Mouse (Mus musculus) thymus, adult 2 months (tissue): ENCODE data around the gene Mmd2. TPM values are rescaled to one million over a fixed set of nuclear protein-coding genes. Genes with fewer than 3 reads are reported as not detected.

Source experiments
- DNase-seq: peaks from one replicate; pipeline ENCODE4 v3.0.0; 2021
- H3K27ac ChIP-seq: fragments of 200-500 bp; 2 replicates; pipeline ENCODE4 v1.5.1; 2012; ENCODE audit warnings: low read length, control low read depth; ENCODE audit not compliant: control insufficient read depth, insufficient read depth
- H3K27me3 ChIP-seq: fragments of 200-500 bp; 2 replicates; pipeline ENCODE4 v1.6.1; 2012; ENCODE audit warnings: mild to moderate bottlenecking, low read length, moderate library complexity, mixed read lengths; ENCODE audit not compliant: control insufficient read depth, insufficient read depth
- H3K36me3 ChIP-seq: fragments of 200-500 bp; 2 replicates; pipeline ENCODE4 v1.6.1; 2012; ENCODE audit warnings: mild to moderate bottlenecking, low read length, moderate library complexity; ENCODE audit not compliant: control insufficient read depth, insufficient read depth
- H3K4me1 ChIP-seq: fragments of 200-500 bp; replicated peaks from 2 replicates; pipeline ENCODE4 v1.6.1; 2012; ENCODE audit warnings: low read length; ENCODE audit not compliant: control insufficient read depth, insufficient read depth
- H3K4me3 ChIP-seq: fragments of 200-500 bp; 2 replicates; pipeline ENCODE4 v1.5.1; 2012; ENCODE audit warnings: mild to moderate bottlenecking, low read length, control low read depth, moderate library complexity; ENCODE audit not compliant: control insufficient read depth, insufficient read depth
- CTCF ChIP-seq: fragments of 200-500 bp; IDR thresholded peaks from 2 replicates; pipeline ENCODE4 v1.5.1; 2012; ENCODE audit warnings: mild to moderate bottlenecking, control low read depth, low read length, moderate library complexity, borderline replicate concordance; ENCODE audit not compliant: control insufficient read depth, poor library complexity, insufficient read depth; ENCODE audit errors: extremely low read depth
- POLR2A ChIP-seq: fragments of 200-500 bp; IDR thresholded peaks from 2 replicates; pipeline ENCODE4 v1.6.1; 2012; ENCODE audit warnings: mild to moderate bottlenecking, low read length, control low read depth, moderate library complexity; ENCODE audit not compliant: control insufficient read depth, poor library complexity, insufficient read depth; ENCODE audit errors: extremely low read depth
- WGBS: fragments of 180-500 bp; shearing (Covaris S2); methylation state at CpG from one replicate; pipeline ENCODE4 v1.1.7; 2018; 5-methylcytosine and 5-hydroxymethylcytosine counted together
- polyA plus RNA-seq: library from polyadenylated mRNA; depleted of rRNA; stranded (reverse); fragments of >200 nt; gene quantifications from 2 replicates; pipeline ENCODE4 v1.2.3, GENCODE M21; 2012

Mmd2 gene
- polyA plus RNA-seq, 1 experiment = 0.20 TPM

DNA sequence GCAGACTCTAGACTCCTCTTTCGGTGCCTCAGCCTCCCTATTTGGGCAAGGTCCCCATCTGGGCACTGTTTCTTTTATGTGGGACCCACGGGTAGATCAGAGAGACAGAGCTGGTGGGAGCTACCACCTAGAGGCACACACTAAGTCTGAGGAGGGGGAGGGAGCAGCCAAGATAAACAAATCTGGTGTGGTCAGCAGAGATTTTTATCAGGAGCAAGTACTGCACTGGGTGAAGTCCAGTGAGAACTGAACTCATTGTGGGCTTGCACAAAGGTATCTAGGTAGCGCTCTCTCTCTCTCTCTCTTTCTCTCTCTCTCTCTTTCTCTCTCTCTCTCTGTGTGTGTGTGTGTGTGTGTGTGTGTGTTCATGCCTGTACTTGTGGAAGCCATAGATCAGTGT lies 5.9 kb upstream of the Mmd2 start:
- H3K27ac ChIP-seq = no peak overlapping the region
- no peak for TF ChIP-seq CTCF
- no peak for TF ChIP-seq POLR2A
- H3K4me1 ChIP-seq = no peaks in the 10 kb centered on the region
- no peak for DNase-seq
- 66% methylated on average over 3 of the region's 3 CpGs for WGBS
- H3K4me3 ChIP-seq = no peak overlapping the region
- no peaks in the 10 kb centered on the region for H3K36me3 ChIP-seq
- no peaks in the 10 kb centered on the region; the same call in 1 of the 2 replicates for H3K27me3 ChIP-seq

DNA sequence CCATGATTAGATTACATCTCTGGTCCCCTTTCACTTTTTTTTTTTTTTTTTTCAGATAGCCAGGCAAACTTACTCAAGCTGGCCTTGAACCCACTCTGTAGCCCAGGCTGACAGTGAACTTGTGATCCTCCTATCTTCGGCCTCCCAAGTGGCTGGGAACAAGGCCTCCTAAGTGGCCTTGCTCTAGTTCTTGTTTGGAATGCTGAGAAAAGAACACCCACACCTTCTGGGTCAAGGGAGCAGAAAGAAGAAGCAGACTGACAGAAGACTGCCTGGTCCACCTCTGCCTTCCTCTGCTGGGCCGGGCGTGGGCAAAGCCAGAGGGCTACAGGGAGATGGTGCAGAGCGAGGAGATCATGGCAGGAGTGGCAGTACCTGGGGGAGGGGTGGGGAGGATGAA lies 1.8 kb upstream of the Mmd2 start:
- no peak for DNase-seq
- no peaks in the 10 kb centered on the region for H3K36me3 ChIP-seq
- no peak overlapping the region for H3K4me3 ChIP-seq
- H3K4me1 ChIP-seq = no peaks in the 10 kb centered on the region
- TF ChIP-seq CTCF = no peak
- no peak for TF ChIP-seq POLR2A
- 91% methylated on average over 4 of the region's 4 CpGs for WGBS
- H3K27ac ChIP-seq = no peak overlapping the region
- peaks cover 7% of the 10 kb centered on the region for H3K27me3 ChIP-seq

DNA sequence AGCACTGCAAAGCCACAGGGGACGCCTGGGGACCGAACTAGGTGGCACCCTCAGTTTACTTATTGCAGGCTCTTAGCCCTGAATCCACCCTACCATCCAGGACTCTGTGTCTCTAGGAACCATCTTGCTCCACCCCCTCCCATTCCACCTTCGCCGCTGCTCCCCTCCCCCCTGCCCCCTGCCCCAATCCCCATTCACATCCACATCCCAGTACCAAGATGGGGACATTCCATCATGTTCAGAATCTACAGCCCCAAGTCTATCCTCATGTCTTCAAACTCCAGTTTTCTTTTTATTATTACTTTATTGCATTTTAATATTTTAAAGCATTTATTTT lies 357 bp upstream of the Mmd2 start:
- Histone ChIP-seq H3K4me1 (no peaks in the 10 kb centered on the region), H3K4me3 (no peak overlapping the region), H3K27ac (no peak overlapping the region), H3K36me3 (no peaks in the 10 kb centered on the region), H3K27me3 (peaks cover 7% of the 10 kb centered on the region)
- no peak for DNase-seq
- 25% methylated on average over 4 of the region's 4 CpGs for WGBS
- TF ChIP-seq CTCF (no peak), POLR2A (no peak)

DNA sequence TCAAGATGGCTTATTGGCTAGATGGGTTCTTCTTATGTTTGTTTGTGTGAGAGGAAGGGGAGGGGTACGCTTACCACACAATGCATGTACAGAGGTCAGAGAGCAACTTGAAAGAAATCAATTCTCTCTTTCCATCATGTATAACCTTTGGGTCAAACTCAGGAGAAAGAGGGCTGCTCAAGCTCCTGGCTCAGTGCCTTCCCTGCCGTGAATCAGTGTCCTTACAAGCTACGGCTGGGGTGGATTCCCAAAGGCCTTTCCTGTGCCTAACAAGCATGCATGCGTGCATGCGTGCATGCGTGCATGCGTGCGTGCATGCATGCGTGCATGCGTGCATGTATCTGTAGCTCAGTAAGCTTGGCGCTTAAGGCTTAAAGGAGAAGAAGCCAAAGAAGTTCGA lies 3.3 kb downstream of the Mmd2 start:
- DNase-seq = no peak
- TF ChIP-seq POLR2A (no peak), CTCF (no peak)
- Histone ChIP-seq H3K36me3 (no peaks in the 10 kb centered on the region), H3K27ac (no peak overlapping the region), H3K4me1 (no peaks in the 10 kb centered on the region), H3K27me3 (peaks cover 7% of the 10 kb centered on the region), H3K4me3 (no peak overlapping the region)
- 95% methylated on average over 12 of the region's 12 CpGs for WGBS

DNA sequence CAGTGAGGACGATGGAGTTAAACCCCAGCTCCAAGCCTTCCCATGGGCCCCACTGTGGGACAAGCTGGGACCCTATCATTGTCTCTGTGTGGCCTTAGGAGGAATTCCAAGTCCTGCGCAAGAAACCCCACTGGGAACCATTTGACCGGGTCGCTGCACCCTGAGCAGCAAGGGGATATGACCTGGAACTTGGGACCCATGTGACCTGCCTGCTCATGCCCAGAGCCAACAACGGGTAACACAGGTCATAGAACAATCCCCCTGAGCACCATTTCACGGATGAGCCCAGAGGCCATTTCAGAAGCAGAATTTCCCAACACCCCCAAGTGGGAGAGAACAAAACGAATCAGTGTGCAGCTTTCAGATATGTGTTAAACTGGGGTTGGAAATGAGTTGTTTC lies 4.2 kb downstream of the Mmd2 start:
- no peak for DNase-seq
- TF ChIP-seq POLR2A (no peak), CTCF (no peak)
- Histone ChIP-seq H3K27me3 (peaks cover 6% of the 10 kb centered on the region), H3K4me1 (no peaks in the 10 kb centered on the region), H3K36me3 (no peaks in the 10 kb centered on the region), H3K27ac (no peak overlapping the region), H3K4me3 (no peak overlapping the region)
- 90% methylated on average over 7 of the region's 7 CpGs for WGBS

DNA sequence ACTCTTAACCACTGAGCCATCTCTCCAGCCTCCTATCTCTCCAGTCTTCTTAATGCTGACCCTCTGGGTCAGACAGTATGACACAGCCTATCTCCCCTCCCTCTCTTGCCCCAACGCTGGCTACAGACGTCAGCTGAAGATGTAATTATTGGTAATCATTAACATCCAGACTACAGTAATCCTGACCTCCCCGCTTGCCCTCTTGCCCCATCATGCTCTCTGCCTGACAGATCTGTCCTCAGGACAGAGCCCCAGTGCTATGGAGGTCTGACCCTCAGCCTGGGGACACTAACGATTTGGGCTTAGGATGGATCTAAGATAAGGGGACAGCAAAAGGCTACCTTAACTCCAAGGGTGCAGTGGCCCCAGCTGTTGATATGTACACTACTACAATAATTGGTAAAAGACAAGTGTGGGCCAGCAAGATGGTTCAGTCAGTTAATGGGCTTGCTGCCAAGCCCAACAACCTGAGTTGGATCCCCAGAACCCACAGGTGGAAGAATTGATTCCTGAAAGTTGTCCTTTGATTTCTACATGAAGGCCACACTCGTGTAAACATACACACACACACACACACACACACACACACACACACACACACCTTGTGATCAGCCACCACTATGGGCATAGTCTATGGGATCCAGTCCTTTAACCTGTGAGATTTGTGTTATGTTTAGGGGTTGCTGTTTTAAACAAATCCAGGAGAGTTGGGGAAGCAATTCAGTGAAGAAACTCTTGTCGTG lies 10.8 kb downstream of the Mmd2 start:
- Histone ChIP-seq H3K36me3 (no peaks in the 10 kb centered on the region), H3K27ac (no peak overlapping the region), H3K4me1 (no peaks in the 10 kb centered on the region), H3K27me3 (no peaks in the 10 kb centered on the region), H3K4me3 (no peak overlapping the region)
- DNase-seq = no peak
- 88% methylated on average over 6 of the region's 6 CpGs for WGBS
- TF ChIP-seq CTCF (no peak), POLR2A (no peak)

DNA sequence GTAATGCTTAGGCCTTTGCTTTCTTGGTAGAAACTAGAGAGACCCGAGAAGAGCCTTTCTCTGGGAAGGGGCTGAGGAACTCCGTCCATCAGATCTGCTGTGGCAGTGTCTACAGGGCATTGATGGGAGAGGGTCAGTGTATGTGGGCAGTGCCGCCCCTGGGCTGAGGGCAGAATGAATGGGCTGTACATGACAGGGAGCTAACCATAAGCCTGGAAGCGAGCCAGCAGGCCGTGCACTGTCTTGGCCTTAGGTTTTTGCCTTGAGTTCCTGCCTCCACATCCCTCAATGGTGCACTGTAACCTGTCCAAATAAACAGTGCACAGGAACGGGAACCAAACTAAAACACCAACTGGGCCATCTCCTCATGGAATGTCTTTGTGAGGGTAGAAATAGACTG lies 11.9 kb downstream of the Mmd2 start:
- no peak for TF ChIP-seq POLR2A
- TF ChIP-seq CTCF = no peak
- no peak for DNase-seq
- H3K27me3 ChIP-seq = no peaks in the 10 kb centered on the region
- H3K36me3 ChIP-seq = no peaks in the 10 kb centered on the region
- no peaks in the 10 kb centered on the region for H3K4me1 ChIP-seq
- H3K4me3 ChIP-seq = no peak overlapping the region
- WGBS = 83% methylated on average over 6 of the region's 6 CpGs
- no peak overlapping the region for H3K27ac ChIP-seq
